Comparison of ENCODE assay signal across 8 mouse cellular contexts in genomic region chr6:34599631-34600111, GRCm38 (mm10). TPM values are rescaled to one million over a fixed set of nuclear protein-coding genes. Genes with fewer than 3 reads are reported as not detected.
A peak's percentile ranks its signal among the peaks of the same experiment; 100 is the strongest.
DNase-seq lines count a peak whose midpoint lies in the region; ATAC-seq lines count a peak whose summit lies in the region.

No protein-coding gene starts in this region.

- DNase-seq in heart, postnatal 36 days, result no peak
- peak; percentile 71 for DNase-seq in NIH3T3 (ENCODE audit: low read depth)
- DNase-seq in embryo, embryonic 9.5 days (ENCODE audit: extremely low spot score), result no peak
- DNase-seq in layer of hippocampus, postnatal 10 days (ENCODE audit: low spot score in 2 of 2), result no peak

- H3K27ac ChIP-seq in heart, embryonic 11.5 days (ENCODE audit: low read depth, low read length), result peak overlapping the region; percentile 92
- H3K27ac ChIP-seq in intestine, embryonic 16.5 days (ENCODE audit: low read length), result peak overlapping the region; percentile 77
- H3K27ac ChIP-seq in lung, embryonic 15.5 days, result peak overlapping the region; percentile 81

- peak overlapping the region; percentile 64 for H3K4me2 ChIP-seq in heart, embryonic 11.5 days
- H3K4me2 ChIP-seq in intestine, embryonic 16.5 days (ENCODE audit: low read depth, low read length), result peak overlapping the region; percentile 46
- H3K4me2 ChIP-seq in lung, embryonic 15.5 days, result peak overlapping the region; percentile 49

- H3K4me1 ChIP-seq in heart, embryonic 11.5 days (ENCODE audit: control insufficient read depth, insufficient read depth, low read length), result peaks cover 37% of the 10 kb centered on the region
- H3K4me1 ChIP-seq in intestine, embryonic 16.5 days (ENCODE audit: control insufficient read depth, insufficient read depth, low read length), result peaks cover 13% of the 10 kb centered on the region
- H3K4me1 ChIP-seq in lung, embryonic 15.5 days, result peaks cover 48% of the 10 kb centered on the region

- intact Hi-C loops in heart, postnatal 36 days (cut with DNase I), result loop anchor here (2.0 to 5.0 kb wide), 4 partner anchors 39 to 268 kb away; no protein-coding TSS in a partner anchor

- peak overlapping the region; percentile 63 for H3K4me3 ChIP-seq in heart, embryonic 11.5 days (ENCODE audit: low read depth, low read length)
- H3K4me3 ChIP-seq in intestine, embryonic 16.5 days (ENCODE audit: low read length), result peak overlapping the region; percentile 53
- H3K4me3 ChIP-seq in lung, embryonic 15.5 days, result peak overlapping the region; percentile 43

- no peak for ATAC-seq in heart, embryonic 11.5 days (replicated peaks; ENCODE audit: insufficient number of reproducible peaks, low FRiP score, low TSS enrichment)
- ATAC-seq in intestine, embryonic 16.5 days, result no peak
- peak; percentile 41; the same call in 1 of the 2 replicates for ATAC-seq in lung, embryonic 15.5 days (ENCODE audit: borderline replicate concordance, extremely low read depth, low FRiP score, low TSS enrichment)
- no peak for ATAC-seq in cerebellum, adult (ENCODE audit: insufficient number of reproducible peaks, low FRiP score, low TSS enrichment)

- 24% methylated on average over 10 of the region's 10 CpGs for WGBS in heart, embryonic 11.5 days (ENCODE audit: insufficient replicate concordance)
- WGBS in intestine, embryonic 16.5 days, result 29% methylated on average over 10 of the region's 10 CpGs
- WGBS in lung, embryonic 15.5 days, result 13% methylated on average over 10 of the region's 10 CpGs

- H3K36me3 ChIP-seq in heart, embryonic 11.5 days (ENCODE audit: control insufficient read depth, insufficient read depth, low read length), result no peaks in the 10 kb centered on the region
- no peaks in the 10 kb centered on the region for H3K36me3 ChIP-seq in intestine, embryonic 16.5 days (ENCODE audit: control insufficient read depth, insufficient read depth, low read length)
- H3K36me3 ChIP-seq in lung, embryonic 15.5 days, result no peaks in the 10 kb centered on the region

- no peaks in the 10 kb centered on the region for H3K27me3 ChIP-seq in heart, embryonic 11.5 days (ENCODE audit: control insufficient read depth, insufficient read depth, low read length)
- no peaks in the 10 kb centered on the region for H3K27me3 ChIP-seq in intestine, embryonic 16.5 days (replicated peaks; ENCODE audit: control insufficient read depth, insufficient read depth, low read length)
- no peaks in the 10 kb centered on the region for H3K27me3 ChIP-seq in lung, embryonic 15.5 days

- peak overlapping the region; percentile 81 for H3K9ac ChIP-seq in heart, embryonic 11.5 days (ENCODE audit: low read depth, low read length)
- peak overlapping the region; percentile 69 for H3K9ac ChIP-seq in intestine, embryonic 16.5 days (ENCODE audit: low read depth, low read length)
- peak overlapping the region; percentile 36 for H3K9ac ChIP-seq in lung, embryonic 15.5 days

- no peaks in the 10 kb centered on the region for H3K9me3 ChIP-seq in heart, embryonic 11.5 days (replicated peaks; ENCODE audit: control insufficient read depth, low read length)
- H3K9me3 ChIP-seq in intestine, embryonic 16.5 days (ENCODE audit: control insufficient read depth, low read length), result no peaks in the 10 kb centered on the region
- H3K9me3 ChIP-seq in lung, embryonic 15.5 days, result no peaks in the 10 kb centered on the region

RNA-seq across cellular contexts. Expression of gene Cald1, which starts 1.4 kb away (rescaled TPM):
- polyA plus RNA-seq in heart, embryonic 11.5 days (2014; fragmentation: Nextera tagmentation; extraction: Ambion mirVana), result 144 and 167 TPM in 2 replicates
- total RNA-seq in heart, postnatal 36 days (2021), result 10 to 100 TPM; 49.3 to 55.6 TPM
- polyA plus RNA-seq in intestine, embryonic 16.5 days (2015; fragmentation: Nextera tagmentation; extraction: Ambion mirVana), result 283 and 336 TPM in 2 replicates
- polyA plus RNA-seq in lung, embryonic 15.5 days (2015; fragmentation: Nextera tagmentation; extraction: Ambion mirVana), result 292 and 299 TPM in 2 replicates
- 10 to 100 TPM; 37.5 to 38.7 TPM for total RNA-seq in layer of hippocampus, postnatal 10 days (2021)
